In the genomic region with DNA sequence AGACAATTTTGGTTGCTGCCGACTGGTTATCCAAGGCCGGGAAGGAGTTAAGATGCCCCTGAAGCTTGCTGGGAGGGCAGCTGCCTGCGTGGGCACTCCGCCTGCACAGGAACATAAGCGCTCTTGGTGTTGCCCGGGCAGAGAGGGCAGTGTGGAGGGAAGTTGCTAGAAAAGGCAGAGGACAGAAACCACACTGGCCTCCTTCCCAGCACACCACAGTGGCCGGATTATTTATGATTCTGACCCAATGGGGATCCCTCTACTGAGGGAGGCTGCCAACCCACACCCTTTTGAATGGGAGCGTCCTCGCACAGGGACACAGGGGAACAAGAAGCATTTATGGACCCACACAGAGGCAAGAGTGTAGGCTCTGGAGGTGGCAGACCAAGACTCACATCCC, we compare ENCODE assay signal across 22 mouse cellular contexts. TPM values are rescaled to one million over a fixed set of nuclear protein-coding genes. Genes with fewer than 3 reads are reported as not detected.
DNase-seq lines count a peak whose midpoint lies in the region; ATAC-seq and TF ChIP-seq lines count a peak whose summit lies in the region.
"Had no signal": no experiment of that assay in that cellular context is flagged by ENCODE, and none has a peak within 500 bp of the region (broad histone marks: within the 10 kb centered on the region; RNA-seq: fewer than 3 reads in every experiment).

No protein-coding gene starts in this region.

- no peaks in the 10 kb centered on the region for H3K36me3 ChIP-seq in hindbrain, postnatal 0 days (ENCODE audit: insufficient read depth, low read length)
- H3K36me3 ChIP-seq in hindbrain, embryonic 13.5 days: no peaks in the 10 kb centered on the region
- H3K36me3 ChIP-seq in neural tube, embryonic 14.5 days (ENCODE audit: control insufficient read depth, insufficient read depth, low read length): no peaks in the 10 kb centered on the region
- H3K36me3 ChIP-seq in intestine, embryonic 16.5 days (ENCODE audit: control insufficient read depth, insufficient read depth, low read length): no peaks in the 10 kb centered on the region
- H3K36me3 ChIP-seq: embryonic facial prominence, embryonic 13.5 days; forebrain, embryonic 10.5 days; heart, embryonic 10.5 days; hindbrain, embryonic 15.5 days; liver, embryonic 13.5 days; lung, embryonic 15.5 days; neural tube, embryonic 13.5 days had no signal

- peak; percentile 24 for TF ChIP-seq CTCF in hindbrain, postnatal 0 days (IDR thresholded peaks at IDR 0.05; ENCODE audit: low read depth)

- no peaks in the 10 kb centered on the region for H3K27me3 ChIP-seq in hindbrain, postnatal 0 days (ENCODE audit: insufficient read depth, low read length)
- peaks cover 32% of the 10 kb centered on the region for H3K27me3 ChIP-seq in hindbrain, embryonic 13.5 days
- H3K27me3 ChIP-seq in neural tube, embryonic 14.5 days (ENCODE audit: control insufficient read depth, insufficient read depth, low read length): no peaks in the 10 kb centered on the region
- 0 out of 2 replicates have a peak, but pooled peaks cover 3% of the 10 kb centered on the region for H3K27me3 ChIP-seq in intestine, embryonic 16.5 days (replicated peaks; ENCODE audit: control insufficient read depth, insufficient read depth, low read length)

- H3K9ac ChIP-seq in hindbrain, postnatal 0 days (replicated peaks; ENCODE audit: low read length): no peak overlapping the region
- no peak overlapping the region for H3K9ac ChIP-seq in hindbrain, embryonic 13.5 days
- no peak overlapping the region for H3K9ac ChIP-seq in neural tube, embryonic 14.5 days (replicated peaks; ENCODE audit: low read depth, low read length)
- H3K9ac ChIP-seq in intestine, embryonic 16.5 days (ENCODE audit: low read depth, low read length): no peak overlapping the region
- H3K9ac ChIP-seq: embryonic facial prominence, embryonic 13.5 days; hindbrain, embryonic 15.5 days; liver, embryonic 13.5 days; lung, embryonic 15.5 days; neural tube, embryonic 13.5 days had no signal

- H3K4me1 ChIP-seq in hindbrain, postnatal 0 days (ENCODE audit: insufficient read depth, low read length): peaks cover 7% of the 10 kb centered on the region
- H3K4me1 ChIP-seq in hindbrain, embryonic 13.5 days (replicated peaks): peaks cover 13% of the 10 kb centered on the region; the same call in 1 of the 2 replicates
- no peaks in the 10 kb centered on the region for H3K4me1 ChIP-seq in neural tube, embryonic 14.5 days (ENCODE audit: control insufficient read depth, insufficient read depth, low read length)
- H3K4me1 ChIP-seq in intestine, embryonic 16.5 days (ENCODE audit: control insufficient read depth, insufficient read depth, low read length): peaks cover 6% of the 10 kb centered on the region; the same call in 1 of the 2 replicates
- H3K4me1 ChIP-seq: hindbrain, embryonic 15.5 days had no signal

- H3K4me2 ChIP-seq in hindbrain, postnatal 0 days (ENCODE audit: low read depth, low read length): no peak overlapping the region
- H3K4me2 ChIP-seq in hindbrain, embryonic 13.5 days: no peak overlapping the region
- no peak overlapping the region for H3K4me2 ChIP-seq in neural tube, embryonic 14.5 days (ENCODE audit: low read depth, low read length)
- no peak overlapping the region for H3K4me2 ChIP-seq in intestine, embryonic 16.5 days (ENCODE audit: low read depth, low read length)
- H3K4me2 ChIP-seq: embryonic facial prominence, embryonic 13.5 days; hindbrain, embryonic 15.5 days; liver, embryonic 13.5 days; lung, embryonic 15.5 days; neural tube, embryonic 13.5 days had no signal

- no peak for DNase-seq in cerebellum, postnatal 36 days
- DNase-seq in hindbrain, postnatal 0 days (ENCODE audit: low spot score): peak; percentile 57
- DNase-seq in neural tube, embryonic 10.5 days (ENCODE audit: extremely low spot score, low spot score): no peak
- DNase-seq: B cell, adult 2 months; gastrocnemius, postnatal 25 days; heart, postnatal 10 days; kidney, adult 18-20 months; kidney, postnatal 25 days; liver, embryonic 13.5 days; thymus, postnatal 36 days had no signal

- H3K4me3 ChIP-seq in hindbrain, postnatal 0 days (ENCODE audit: low read length): no peak overlapping the region
- H3K4me3 ChIP-seq in hindbrain, embryonic 13.5 days: no peak overlapping the region
- no peak overlapping the region for H3K4me3 ChIP-seq in neural tube, embryonic 14.5 days (ENCODE audit: low read depth, low read length)
- H3K4me3 ChIP-seq in intestine, embryonic 16.5 days (ENCODE audit: low read length): no peak overlapping the region
- H3K4me3 ChIP-seq: embryonic facial prominence, embryonic 13.5 days; forebrain, embryonic 10.5 days; heart, embryonic 10.5 days; hindbrain, embryonic 15.5 days; liver, embryonic 13.5 days; lung, embryonic 15.5 days; megakaryocyte, embryonic 14.5 days; neural tube, embryonic 13.5 days had no signal

- H3K9me3 ChIP-seq in hindbrain, postnatal 0 days (ENCODE audit: low read length): no peaks in the 10 kb centered on the region
- no peaks in the 10 kb centered on the region for H3K9me3 ChIP-seq in hindbrain, embryonic 13.5 days
- no peaks in the 10 kb centered on the region for H3K9me3 ChIP-seq in neural tube, embryonic 14.5 days (ENCODE audit: control insufficient read depth, low read length)
- H3K9me3 ChIP-seq in intestine, embryonic 16.5 days (ENCODE audit: control insufficient read depth, low read length): no peaks in the 10 kb centered on the region
- H3K9me3 ChIP-seq: embryonic facial prominence, embryonic 13.5 days; forebrain, embryonic 10.5 days; heart, embryonic 10.5 days; hindbrain, embryonic 15.5 days; liver, embryonic 13.5 days; lung, embryonic 15.5 days; neural tube, embryonic 13.5 days had no signal

- 53% methylated on average over 9 of the region's 9 CpGs for WGBS in hindbrain, postnatal 0 days
- 90% methylated on average over 9 of the region's 9 CpGs for WGBS in hindbrain, embryonic 13.5 days
- 73% methylated on average over 9 of the region's 9 CpGs for WGBS in neural tube, embryonic 14.5 days
- 88% methylated on average over 9 of the region's 9 CpGs for whole genome bisulfite sequencing in intestine, embryonic 16.5 days

- no peak overlapping the region for H3K27ac ChIP-seq in hindbrain, postnatal 0 days
- no peak overlapping the region for H3K27ac ChIP-seq in hindbrain, embryonic 13.5 days
- no peak overlapping the region for H3K27ac ChIP-seq in neural tube, embryonic 14.5 days (ENCODE audit: low read depth, low read length)
- no peak overlapping the region for H3K27ac ChIP-seq in intestine, embryonic 16.5 days (ENCODE audit: low read length)
- H3K27ac ChIP-seq: embryonic facial prominence, embryonic 13.5 days; forebrain, embryonic 10.5 days; heart, embryonic 10.5 days; hindbrain, embryonic 15.5 days; liver, embryonic 13.5 days; lung, embryonic 15.5 days; neural tube, embryonic 13.5 days had no signal

- 0 out of 2 replicates have a peak, but pooled peaks have one; percentile 13 for ATAC-seq in cerebellum, adult (ENCODE audit: insufficient number of reproducible peaks, low FRiP score, low TSS enrichment)
- ATAC-seq in hindbrain, postnatal 0 days: peak; percentile 80
- ATAC-seq in hindbrain, embryonic 13.5 days (ENCODE audit: low FRiP score): no peak
- ATAC-seq in neural tube, embryonic 14.5 days (ENCODE audit: low read depth): 0 out of 2 replicates have a peak, but pooled peaks have one; percentile 31
- peak; percentile 24; the same call in 1 of the 2 replicates for ATAC-seq in megakaryocyte progenitor cell, adult 5-6 weeks (replicated peaks; ENCODE audit: poor library complexity)
- ATAC-seq in intestine, embryonic 16.5 days: no peak

RNA-seq across cellular contexts. Expression of a gene that starts 7.3 kb away (rescaled TPM):
- 41.0 and 44.1 TPM in 2 replicates for total RNA-seq in hindbrain, postnatal 0 days (2014; rRNA removed)
- polyA plus RNA-seq in hindbrain, postnatal 0 days (2015; fragmentation: Nextera tagmentation; extraction: Ambion mirVana): 9.7 TPM in 2 replicates
- 20.4 and 20.7 TPM in 2 replicates for polyA plus RNA-seq in hindbrain, embryonic 13.5 days (2015; fragmentation: Nextera tagmentation; extraction: Ambion mirVana)
- 25.5 and 27.9 TPM in 2 replicates for polyA plus RNA-seq in neural tube, embryonic 14.5 days (2014; fragmentation: Nextera tagmentation; extraction: Ambion mirVana)
- 0.42 and 1.8 TPM in 2 replicates for total RNA-seq in megakaryocyte progenitor cell, adult 5-6 weeks (2015)
- total RNA-seq in megakaryocyte progenitor cell, adult 5-6 weeks (2017): 1.1 and 2.2 TPM in 2 replicates
- polyA plus RNA-seq in intestine, embryonic 16.5 days (2015; fragmentation: Nextera tagmentation; extraction: Ambion mirVana): 10.6 and 11.0 TPM in 2 replicates

RNA-seq across cellular contexts. Expression of a gene that starts 40.4 kb away (rescaled TPM):
- total RNA-seq in hindbrain, postnatal 0 days (2014; rRNA removed): 37.4 and 46.9 TPM in 2 replicates
- polyA plus RNA-seq in hindbrain, postnatal 0 days (2015; fragmentation: Nextera tagmentation; extraction: Ambion mirVana): 15.9 and 17.0 TPM in 2 replicates
- 29.2 TPM in 2 replicates for polyA plus RNA-seq in hindbrain, embryonic 13.5 days (2015; fragmentation: Nextera tagmentation; extraction: Ambion mirVana)
- 25.9 and 37.1 TPM in 2 replicates for polyA plus RNA-seq in neural tube, embryonic 14.5 days (2014; fragmentation: Nextera tagmentation; extraction: Ambion mirVana)
- total RNA-seq in megakaryocyte progenitor cell, adult 5-6 weeks (2015): 54.1 and 60.2 TPM in 2 replicates
- 86.1 and 90.7 TPM in 2 replicates for total RNA-seq in megakaryocyte progenitor cell, adult 5-6 weeks (2017)
- polyA plus RNA-seq in intestine, embryonic 16.5 days (2015; fragmentation: Nextera tagmentation; extraction: Ambion mirVana): 48.0 and 53.7 TPM in 2 replicates

Comparison
In these comparisons a context has a peak if more than half of its experiments do, and no peak if none do; other contexts are left out.
1. ATAC-seq: peak in cerebellum, adult (single experiment), hindbrain, postnatal 0 days (single experiment), neural tube, embryonic 14.5 days (single experiment) and megakaryocyte progenitor cell, adult 5-6 weeks (single experiment); none in hindbrain, embryonic 13.5 days (single experiment) and intestine, embryonic 16.5 days (single experiment).